Mouse (Mus musculus) ES-CJ7 (cell line): Measurements from ENCODE around the gene Cntfr.
A peak's percentile ranks its signal among the peaks of the same experiment; 100 is the strongest.

ENCODE experiments used
- DNase-seq: peaks from one replicate; pipeline ENCODE4 v3.0.0; 2011; ENCODE audit warnings: low read depth, low spot score

Cntfr gene

DNA sequence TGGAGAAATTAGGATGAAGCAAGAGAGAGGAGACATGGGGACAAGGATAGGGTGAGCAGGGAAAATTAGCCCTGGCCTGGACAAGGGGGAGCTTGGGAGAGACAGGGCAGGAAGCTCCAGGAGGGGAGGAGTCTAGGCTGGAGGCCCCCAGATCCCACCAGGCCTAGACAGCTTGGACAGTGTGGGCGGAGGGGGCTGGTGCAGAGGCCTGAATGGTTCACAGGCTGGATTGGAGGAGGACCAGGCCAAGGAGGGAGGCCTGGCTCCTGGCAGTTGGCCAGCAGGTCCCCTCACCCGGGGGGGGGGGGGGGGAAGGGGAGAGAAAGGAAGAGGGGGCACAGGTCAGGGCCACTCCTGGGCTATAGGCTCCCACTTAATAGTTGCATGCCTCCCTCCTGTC, 17.6 kb downstream of the Cntfr start:
- DNase-seq, result no peak

GRCm38 (mm10) chr4:41678863-41679262, 18.0 kb downstream of the Cntfr start:
- DNase-seq, result no peak

DNA sequence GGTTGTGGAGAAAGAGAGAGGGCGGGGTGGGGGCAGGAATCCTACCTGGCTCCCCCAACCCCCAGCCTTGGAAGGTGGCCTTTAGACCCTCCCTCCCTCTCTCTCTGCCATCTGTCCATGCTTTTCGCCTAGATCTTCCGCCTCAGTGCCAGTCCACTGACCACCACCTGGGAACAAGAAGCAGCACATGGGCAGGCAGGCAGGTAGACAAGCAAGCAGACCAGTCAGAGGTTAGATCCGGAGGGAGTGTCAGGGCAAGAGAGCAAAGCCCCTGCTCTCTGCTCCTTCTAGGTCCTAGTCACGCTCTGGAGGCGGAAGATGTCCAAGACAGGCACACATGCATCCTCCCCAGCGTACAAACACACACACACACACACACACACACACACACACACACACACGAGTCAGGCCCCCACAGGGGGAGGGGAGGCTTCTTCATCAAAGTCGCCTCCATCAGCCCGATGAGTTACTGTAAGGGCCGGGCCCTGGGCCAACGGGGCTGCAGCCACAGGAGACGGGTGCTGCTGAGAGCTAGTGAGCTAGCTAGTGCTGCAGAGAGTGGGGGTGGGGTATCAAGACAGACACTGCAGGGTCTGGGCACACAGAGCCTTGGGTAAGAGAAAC, 19.8 kb downstream of the Cntfr start:
- DNase-seq, result no peak

- DNase-seq, result no peak
Measured at GRCm38 (mm10) chr4:41676248-41677005, 20.5 kb downstream of the Cntfr start.

- DNase-seq, result no peak
Measured at GRCm38 (mm10) chr4:41673186-41673585, 23.7 kb downstream of the Cntfr start.

GRCm38 (mm10) chr4:41672522-41672963, 24.3 kb downstream of the Cntfr start:
- DNase-seq, result no peak

- no peak for DNase-seq
Measured at GRCm38 (mm10) chr4:41671963-41672480, 24.9 kb downstream of the Cntfr start.

- no peak for DNase-seq
Measured at GRCm38 (mm10) chr4:41671500-41671899, 25.4 kb downstream of the Cntfr start.

GRCm38 (mm10) chr4:41670836-41671235, 26.1 kb downstream of the Cntfr start:
- DNase-seq, result no peak

DNA sequence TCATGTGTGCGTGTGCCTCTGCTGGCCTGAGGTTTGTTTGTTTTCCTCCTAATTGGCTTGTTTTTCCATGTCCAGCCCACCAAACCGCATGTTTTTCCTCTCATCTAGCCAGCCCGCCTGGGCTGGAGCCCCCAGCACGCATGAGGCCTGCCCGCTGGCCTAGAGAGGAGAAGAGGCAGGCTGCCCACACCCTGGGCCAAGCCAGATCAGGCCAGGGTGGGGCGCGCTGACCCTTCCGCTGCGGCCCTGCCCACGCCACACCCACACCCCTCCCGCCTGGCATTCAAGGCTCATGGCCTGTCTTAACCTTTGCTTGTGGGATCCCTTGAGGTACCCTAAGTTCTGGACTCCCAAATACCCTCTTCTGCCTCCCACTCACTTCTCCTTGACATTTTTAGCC, 30.2 kb downstream of the Cntfr start:
- DNase-seq, result no peak

DNA sequence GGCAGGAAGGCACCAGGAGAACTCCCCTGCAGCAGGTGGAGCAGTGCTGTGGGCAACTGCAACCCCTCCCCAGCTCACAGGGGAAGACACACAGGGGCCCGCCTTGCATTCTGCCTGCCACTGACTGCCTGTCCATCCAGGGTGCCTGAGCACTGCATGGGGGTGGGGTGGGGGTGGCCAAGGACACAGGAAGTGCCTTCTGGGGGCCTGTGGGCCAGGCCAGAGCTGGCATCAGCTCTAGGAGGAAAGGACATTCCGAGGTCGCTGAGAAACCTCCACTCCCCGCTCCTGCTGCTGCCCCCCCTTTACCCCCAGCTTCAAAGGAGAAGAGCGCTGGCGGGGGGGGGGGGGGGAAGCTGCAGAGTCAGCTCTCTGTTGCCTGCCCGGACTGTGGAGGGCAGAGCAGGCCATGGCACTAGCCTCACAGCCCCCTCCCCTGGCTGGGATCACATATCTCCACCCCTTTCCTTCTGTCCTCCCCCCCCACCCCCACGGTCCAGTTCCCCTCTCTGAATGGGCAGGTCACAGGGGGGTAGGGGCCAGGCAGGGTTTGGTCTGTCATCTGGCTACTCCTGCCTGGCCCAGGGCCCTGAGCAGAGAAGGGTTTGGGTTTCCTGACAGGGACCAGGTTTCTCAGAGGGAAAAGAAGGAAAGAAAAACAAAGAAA, 31.7 kb downstream of the Cntfr start:
- no peak for DNase-seq

DNA sequence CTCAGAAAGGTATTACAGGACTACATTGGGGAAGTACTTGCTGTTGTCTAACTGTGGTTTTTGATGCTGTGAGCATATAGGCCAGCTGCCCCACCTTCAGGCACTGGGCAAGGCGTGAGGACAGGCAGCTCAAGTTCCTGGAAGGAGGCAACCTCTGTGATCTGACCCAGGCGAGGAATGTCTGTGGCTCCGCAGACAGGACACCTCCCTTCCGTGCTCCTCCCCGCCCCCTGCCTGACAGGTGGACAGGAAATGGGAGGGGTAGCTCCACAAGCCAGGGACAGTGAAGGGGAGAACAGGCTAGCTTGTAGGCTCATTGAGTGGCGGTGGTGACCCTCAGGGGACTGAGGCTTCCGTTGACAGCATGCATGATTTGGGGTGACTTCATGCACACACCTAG, 32.4 kb downstream of the Cntfr start:
- peak; percentile 39 for DNase-seq

GRCm38 (mm10) chr4:41663614-41664013, 33.3 kb downstream of the Cntfr start:
- DNase-seq, result no peak

GRCm38 (mm10) chr4:41662723-41663122, 34.2 kb downstream of the Cntfr start:
- no peak for DNase-seq

- DNase-seq, result no peak
Measured at GRCm38 (mm10) chr4:41660851-41661430, 35.9 kb downstream of the Cntfr start.

DNA sequence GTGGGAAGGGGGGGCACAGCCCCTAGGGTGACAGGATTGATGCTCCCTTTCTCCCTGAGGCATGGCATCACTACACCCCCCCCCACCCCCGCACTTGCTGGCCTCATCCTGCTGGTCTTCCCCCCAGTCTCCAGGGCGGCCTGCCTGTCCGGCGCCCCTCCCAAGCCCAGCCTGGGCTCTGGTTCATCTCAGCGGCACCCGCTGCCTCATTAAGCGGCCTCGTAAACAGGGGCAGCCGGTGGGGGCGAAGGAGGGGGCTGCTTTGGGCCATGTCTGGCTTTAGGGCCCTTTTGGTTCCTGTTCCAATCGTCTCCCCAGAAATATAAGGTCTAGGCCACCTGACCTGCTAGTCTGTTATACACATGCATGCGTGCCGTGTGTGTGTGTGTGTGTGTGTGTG, 37.3 kb downstream of the Cntfr start:
- DNase-seq, result no peak

GRCm38 (mm10) chr4:41658566-41659384, 38.1 kb downstream of the Cntfr start:
- DNase-seq, result peak; percentile 43

DNA sequence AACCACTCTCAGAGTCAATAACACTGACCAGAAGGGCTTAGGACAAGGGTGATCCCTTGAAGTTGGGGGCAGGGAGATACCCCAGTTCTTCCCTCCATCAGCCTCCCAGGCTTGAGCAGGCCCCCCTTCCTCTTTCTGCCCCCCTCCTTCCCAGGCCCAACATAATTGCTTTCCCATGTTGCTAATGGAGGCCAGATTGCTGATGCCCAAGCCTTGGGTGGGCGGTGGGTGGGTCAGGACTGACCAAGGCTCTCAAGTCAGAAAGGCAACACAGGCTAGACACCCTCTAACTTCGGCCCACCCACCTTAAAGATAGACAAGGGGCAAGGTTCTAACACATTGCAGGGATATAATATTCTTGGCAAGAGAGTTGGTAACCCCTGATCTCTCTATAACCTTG, 41.4 kb downstream of the Cntfr start:
- DNase-seq, result no peak

DNA sequence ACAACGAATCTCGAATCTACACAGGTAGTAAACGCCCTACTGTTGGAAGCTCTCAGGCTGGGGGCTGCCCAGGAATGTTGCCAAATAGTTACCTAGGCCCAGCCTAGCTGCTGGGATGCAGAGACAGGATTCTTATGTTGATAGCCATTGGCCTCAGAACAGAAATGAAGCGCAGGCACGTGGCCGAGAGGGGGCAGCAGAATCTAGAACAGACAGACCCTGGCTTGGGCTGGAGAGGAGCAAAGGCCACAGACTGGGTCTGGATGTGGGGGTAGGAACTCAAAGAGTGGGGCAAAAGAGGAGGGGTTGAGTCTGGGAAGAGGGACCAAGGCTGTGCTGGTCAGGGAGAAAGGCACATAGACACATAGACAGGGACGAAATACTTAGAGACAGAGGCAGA, 42.7 kb downstream of the Cntfr start:
- DNase-seq, result peak; percentile 87

GRCm38 (mm10) chr4:41653730-41654129, 43.2 kb downstream of the Cntfr start:
- DNase-seq, result no peak

DNA sequence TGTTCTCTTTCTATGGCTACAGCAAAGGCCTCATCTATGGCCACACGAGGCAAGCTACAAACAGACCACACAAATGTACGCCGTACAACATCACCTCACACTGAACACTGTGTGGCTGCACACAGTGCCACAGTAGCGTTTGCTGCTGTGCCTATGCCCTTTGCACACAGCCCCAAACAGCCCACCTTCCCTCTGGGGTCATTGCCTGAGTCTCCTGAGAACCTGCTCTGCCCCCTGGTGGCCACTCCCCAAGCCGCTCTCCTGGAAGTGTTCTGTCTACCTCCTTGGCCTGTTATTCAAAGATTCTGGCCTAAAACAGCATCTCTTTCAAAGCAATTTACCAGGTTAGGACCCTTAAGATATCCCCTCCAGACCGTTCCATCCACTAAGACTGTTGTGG, 43.6 kb downstream of the Cntfr start:
- DNase-seq, result peak; percentile 80
